Mouse (Mus musculus) spleen, adult 2 months (tissue): ENCODE results near the gene Spcs1. TPM values are rescaled to one million over a fixed set of nuclear protein-coding genes. Genes with fewer than 3 reads are reported as not detected.
A peak's percentile ranks its signal among the peaks of the same experiment; 100 is the strongest.

ENCODE experiments used
- DNase-seq, 2 experiments: peaks; one replicate each; pipeline versions ENCODE4 v3.0.0 to v3.0.0-alpha.2; 2012 to 2021; ENCODE audit warnings: low spot score in 2 of 2, low read depth in 1 of 2
- H3K27ac ChIP-seq: fragments of 200-500 bp; 2 replicates; pipeline ENCODE4 v1.5.1; 2012; ENCODE audit warnings: low read length, inconsistent platforms; ENCODE audit not compliant: insufficient read depth
- H3K27me3 ChIP-seq: fragments of 200-500 bp; 2 replicates; pipeline ENCODE4 v1.6.1; 2012; ENCODE audit warnings: mild to moderate bottlenecking, moderate library complexity, low read length, inconsistent platforms; ENCODE audit not compliant: control insufficient read depth, insufficient read depth
- H3K36me3 ChIP-seq: fragments of 200-500 bp; 2 replicates; pipeline ENCODE4 v1.6.1; 2012; ENCODE audit warnings: mild to moderate bottlenecking, low read length, inconsistent platforms; ENCODE audit not compliant: control insufficient read depth, insufficient read depth
- H3K4me1 ChIP-seq: fragments of 200-500 bp; 2 replicates; pipeline ENCODE4 v1.6.1; 2011; ENCODE audit warnings: inconsistent platforms; ENCODE audit not compliant: control insufficient read depth, insufficient read depth, insufficient read length
- H3K4me3 ChIP-seq: fragments of 200-500 bp; 2 replicates; pipeline ENCODE4 v1.5.1; 2011; ENCODE audit warnings: mild to moderate bottlenecking, inconsistent platforms; ENCODE audit not compliant: insufficient read depth, insufficient read length; ENCODE audit errors: extremely low read depth
- CTCF ChIP-seq: fragments of 200-500 bp; IDR thresholded peaks from 2 replicates; pipeline ENCODE4 v1.5.1; 2011; ENCODE audit warnings: mild to moderate bottlenecking, inconsistent platforms; ENCODE audit not compliant: insufficient read depth, insufficient read length, insufficient replicate concordance; ENCODE audit errors: extremely low read depth
- POLR2A ChIP-seq: fragments of 200-500 bp; IDR thresholded peaks from 2 replicates; pipeline ENCODE4 v1.6.1; 2011; ENCODE audit warnings: low read depth, low read length, inconsistent platforms
- WGBS: fragments of 180-500 bp; shearing (Covaris S2); methylation state at CpG from one replicate; pipeline ENCODE4 v1.1.7; 2018; 5-methylcytosine and 5-hydroxymethylcytosine counted together
- polyA plus RNA-seq: library from polyadenylated mRNA; depleted of rRNA; stranded (reverse); fragments of >200 nt; gene quantifications from 2 replicates; pipeline ENCODE4 v1.2.3, GENCODE M21; 2012; rRNA removed

Spcs1 gene
- polyA plus RNA-seq, 1 experiment, result 50.8 TPM

- DNase-seq, result no peak
Measured at GRCm38 (mm10) chr14:30958517-30958916, 43.0 kb downstream of the Spcs1 start.

GRCm38 (mm10) chr14:30951154-30951825, 50.2 kb downstream of the Spcs1 start, which contains the start of gene Nek4:
TSS of gene Nek4 (plus strand) at chr14:30951377.
- H3K27me3 ChIP-seq, result no peaks in the 10 kb centered on the region
- H3K4me1 ChIP-seq, result peaks cover 3% of the 10 kb centered on the region; the same call in 1 of the 2 replicates
- no peak for TF ChIP-seq CTCF
- TF ChIP-seq POLR2A, result peak; percentile 9; the same call in 1 of the 2 replicates
- H3K27ac ChIP-seq, result peak within 1 kb of the TSS; percentile 16
- no peaks in the 10 kb centered on the region for H3K36me3 ChIP-seq
- H3K4me3 ChIP-seq, result peak within 1 kb of the TSS; percentile 78
- WGBS, result under 1% methylated on average over 57 of the region's 57 CpGs
- peak; percentile 93 to 95 for DNase-seq

More at GRCm38 (mm10) chr14:30958517-30958916, 43.0 kb downstream of the Spcs1 start:
- no peaks in the 10 kb centered on the region for H3K27me3 ChIP-seq
- no peak for TF ChIP-seq POLR2A
- TF ChIP-seq CTCF, result no peak
- no peak overlapping the region for H3K27ac ChIP-seq
- H3K4me1 ChIP-seq, result no peaks in the 10 kb centered on the region
- H3K36me3 ChIP-seq, result no peaks in the 10 kb centered on the region; the same call in 1 of the 2 replicates
- no peak overlapping the region for H3K4me3 ChIP-seq
- 77% methylated on average over 2 of the region's 2 CpGs for WGBS

- no peak overlapping the region for H3K27ac ChIP-seq
- peaks cover 3% of the 10 kb centered on the region; the same call in 1 of the 2 replicates for H3K4me1 ChIP-seq
- H3K4me3 ChIP-seq, result no peak overlapping the region
- no peaks in the 10 kb centered on the region for H3K27me3 ChIP-seq
- DNase-seq, result no peak
- TF ChIP-seq CTCF, result no peak
- no peak for TF ChIP-seq POLR2A
- H3K36me3 ChIP-seq, result no peaks in the 10 kb centered on the region
- WGBS, result 96% methylated on average over 10 of the region's 10 CpGs
Measured at GRCm38 (mm10) chr14:30949986-30950385, 51.5 kb downstream of the Spcs1 start.

Other genes with a start within 250 kb of the Spcs1 start
- 13.0 and 18.0 TPM in 2 replicates for gene Tmem110, start 176.1 kb downstream of the Spcs1 start, polyA plus RNA-seq
- 4.9 and 7.3 TPM in 2 replicates for gene Mustn1, start 122.5 kb downstream of the Spcs1 start, polyA plus RNA-seq
- 0.50 and 1.2 TPM in 2 replicates for gene Itih4, start 115.2 kb downstream of the Spcs1 start, polyA plus RNA-seq
- 1.4 TPM in 2 replicates for gene Itih3, start 77.9 kb downstream of the Spcs1 start, polyA plus RNA-seq
- 0.02 TPM in 1 of 2 replicates, not detected in the other for gene Itih1, start 58.4 kb downstream of the Spcs1 start, polyA plus RNA-seq
- gene Nek4, start 50.3 kb downstream of the Spcs1 start, polyA plus RNA-seq, result 1.7 and 2.0 TPM in 2 replicates
- 5.4 and 7.4 TPM in 2 replicates for gene Glt8d1, start 272 bp downstream of the Spcs1 start, polyA plus RNA-seq
- 9.2 and 14.4 TPM in 2 replicates for gene Pbrm1, start 17.5 kb upstream of the Spcs1 start, polyA plus RNA-seq
- 13.0 and 16.3 TPM in 2 replicates for gene Gnl3, start 17.5 kb upstream of the Spcs1 start, polyA plus RNA-seq
- 33.3 and 44.2 TPM in 2 replicates for gene Smim4, start 127.3 kb upstream of the Spcs1 start, polyA plus RNA-seq
- 30.3 and 46.4 TPM in 2 replicates for gene Nt5dc2, start 129.4 kb upstream of the Spcs1 start, polyA plus RNA-seq
- 42.1 and 44.3 TPM in 2 replicates for gene Stab1, start 167.0 kb upstream of the Spcs1 start, polyA plus RNA-seq
- gene Tnnc1, start 206.6 kb upstream of the Spcs1 start, polyA plus RNA-seq, result 0.18 and 0.62 TPM in 2 replicates
- 257 and 263 TPM in 2 replicates for gene Nisch, start 215.3 kb upstream of the Spcs1 start, polyA plus RNA-seq
- 4.0 and 4.3 TPM in 2 replicates for gene Sema3g, start 216.2 kb upstream of the Spcs1 start, polyA plus RNA-seq
- 4.9 and 6.3 TPM in 2 replicates for gene Phf7, start 249.6 kb upstream of the Spcs1 start, polyA plus RNA-seq
- 31.8 and 40.6 TPM in 2 replicates for gene Bap1, start 249.8 kb upstream of the Spcs1 start, polyA plus RNA-seq